Mouse (Mus musculus) inflammation-experienced regulatory T-cells, adult 6 months (primary cell): ENCODE data around the gene Zbtb34. TPM values are rescaled to one million over a fixed set of nuclear protein-coding genes. Genes with fewer than 3 reads are reported as not detected.

Experiments
- ATAC-seq: one replicate; pipeline ENCODE4 v1.8.0; 2017
- polyA plus RNA-seq, 3 experiments: library from polyadenylated mRNA; unstranded; fragments of 100-300 nt; shearing (Covaris generic); gene quantifications; one replicate each; pipeline ENCODE4 v1.2.1; 2017

Gene Zbtb34
- polyA plus RNA-seq, 3 experiments from 2014 or later = 0.72 to 1.0 (median 0.95) TPM

GRCm38 (mm10) chr2:33445741-33446140 is 14.6 kb upstream of the Zbtb34 start:
- no peak for ATAC-seq

- no peak for ATAC-seq
Measured at GRCm38 (mm10) chr2:33444862-33445261, 13.7 kb upstream of the Zbtb34 start.

- ATAC-seq = no peak
Measured at GRCm38 (mm10) chr2:33444358-33444757, 13.2 kb upstream of the Zbtb34 start.

DNA sequence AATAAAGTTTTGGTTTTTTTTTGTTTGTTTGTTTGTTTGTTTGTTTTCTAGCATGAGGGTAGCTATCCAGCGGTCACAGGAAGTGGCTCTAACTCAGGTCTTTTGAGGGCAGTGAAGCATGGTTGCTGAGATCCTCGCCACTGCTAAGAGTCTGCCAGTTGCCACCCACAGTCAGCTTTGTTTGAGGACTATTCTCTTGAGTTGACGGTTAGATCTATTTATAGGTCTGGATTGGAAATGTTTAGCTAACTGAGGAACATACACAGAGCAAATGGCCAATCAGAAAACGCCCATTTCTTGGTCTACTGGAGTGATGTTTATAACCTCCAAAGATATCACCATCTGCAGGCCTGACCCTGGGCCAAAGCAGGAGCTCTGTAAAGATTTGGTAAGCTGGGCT is 11.6 kb upstream of the Zbtb34 start:
- ATAC-seq = no peak

DNA sequence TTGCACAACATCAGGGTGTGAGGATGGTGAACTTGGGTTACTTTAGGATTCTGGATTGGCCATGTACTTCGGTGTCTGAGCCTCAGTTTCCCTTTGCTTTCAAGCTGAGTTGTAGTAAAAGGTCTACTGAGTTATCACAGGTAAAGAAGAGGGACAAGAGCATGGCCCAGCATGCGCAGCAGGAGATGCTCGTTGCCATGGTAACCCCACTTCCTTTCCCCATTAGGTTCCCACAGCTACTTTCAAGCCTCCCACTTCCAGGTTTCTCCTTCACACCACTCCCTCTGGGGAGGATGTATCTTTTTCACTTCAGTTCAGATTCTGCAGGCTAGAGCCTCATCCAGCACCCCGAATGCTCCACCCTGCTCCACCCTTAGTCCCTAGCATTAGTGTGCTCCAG is 9.8 kb upstream of the Zbtb34 start:
- peak; percentile 54 for ATAC-seq

- no peak for ATAC-seq
Measured at GRCm38 (mm10) chr2:33439980-33440670, 9.0 kb upstream of the Zbtb34 start.

- no peak for ATAC-seq
Measured at GRCm38 (mm10) chr2:33439471-33439881, 8.4 kb upstream of the Zbtb34 start.

GRCm38 (mm10) chr2:33438377-33438776 is 7.3 kb upstream of the Zbtb34 start:
- ATAC-seq = no peak

DNA sequence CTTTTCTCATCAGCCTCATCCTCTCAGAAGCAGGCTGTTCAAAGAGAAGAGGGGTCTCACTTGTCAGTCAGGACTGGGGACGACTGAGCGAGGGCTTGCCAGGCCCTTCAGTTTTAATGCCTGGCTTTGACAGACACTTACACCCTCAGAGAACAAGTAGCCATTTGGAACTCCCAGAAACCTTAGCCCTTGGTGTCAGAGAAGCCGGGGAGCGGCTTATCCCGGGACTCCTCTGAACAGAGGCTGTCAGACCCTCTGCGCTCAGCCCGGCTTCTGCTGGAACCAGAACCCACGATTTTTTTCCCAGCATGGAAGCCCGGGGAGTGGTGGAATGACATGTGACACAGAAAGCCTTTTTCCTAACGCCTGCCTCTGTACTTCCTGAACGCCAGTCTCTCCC is 6.1 kb upstream of the Zbtb34 start:
- no peak for ATAC-seq

DNA sequence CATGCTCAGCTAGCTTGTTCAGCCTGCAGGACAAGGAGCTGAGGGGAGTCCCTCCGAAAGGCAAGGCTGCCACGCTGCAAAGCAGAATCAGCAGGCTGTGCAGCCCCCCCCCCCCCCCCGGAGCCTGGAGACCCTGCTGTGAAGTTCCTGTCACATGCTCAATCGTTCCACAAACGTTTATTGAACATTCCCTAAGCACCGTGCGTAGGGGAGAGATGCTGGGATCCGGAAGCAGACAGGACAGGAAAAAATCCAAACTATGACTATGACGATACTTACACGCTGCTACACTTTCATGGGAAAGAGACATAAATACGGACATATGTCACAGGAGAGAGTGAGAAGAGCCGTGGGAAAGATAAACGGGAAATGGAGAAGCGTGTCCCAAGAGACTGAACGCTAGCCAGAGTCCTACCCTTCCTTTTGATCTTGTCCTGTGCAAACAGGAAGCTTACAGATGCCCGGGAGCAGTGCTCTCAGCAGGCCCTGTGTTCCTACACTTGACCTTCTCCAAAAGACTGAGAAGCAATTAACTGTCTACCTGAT is 5.0 kb upstream of the Zbtb34 start:
- ATAC-seq = no peak

DNA sequence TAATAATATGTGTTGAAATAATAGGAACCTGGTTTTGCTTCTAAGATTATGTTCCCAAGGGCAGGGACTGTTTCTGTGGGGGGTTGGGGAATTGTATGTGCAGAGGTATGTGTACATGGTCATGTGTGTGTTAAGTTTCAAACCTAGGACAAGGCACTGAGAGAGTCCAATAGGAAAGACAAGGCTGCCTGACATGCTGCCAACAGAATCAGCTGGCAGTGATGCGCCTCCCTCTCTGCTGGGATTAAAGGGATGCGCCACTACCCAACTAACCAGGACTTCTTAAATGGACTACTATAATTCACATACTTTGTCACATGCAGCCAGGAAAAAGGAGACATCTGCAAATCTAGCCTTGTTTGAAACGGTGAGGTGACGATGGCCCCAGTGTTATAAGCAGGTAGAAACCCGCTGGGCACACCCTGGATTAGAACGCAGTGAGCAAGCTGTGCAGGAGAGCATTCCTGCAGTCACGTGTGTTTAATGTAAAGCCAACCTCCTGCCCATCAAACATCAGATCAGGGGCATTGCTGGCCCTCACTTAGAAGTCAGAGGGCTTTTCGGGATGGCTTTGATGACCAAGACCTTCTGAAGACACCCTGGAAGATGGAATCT is 4.0 kb upstream of the Zbtb34 start:
- no peak for ATAC-seq

- ATAC-seq = no peak
Measured at GRCm38 (mm10) chr2:33432877-33433276, 1.8 kb upstream of the Zbtb34 start.

- no peak for ATAC-seq
Measured at GRCm38 (mm10) chr2:33430081-33430770, 898 bp downstream of the Zbtb34 start.

GRCm38 (mm10) chr2:33429339-33429738 is 1.8 kb downstream of the Zbtb34 start:
- ATAC-seq = no peak

DNA sequence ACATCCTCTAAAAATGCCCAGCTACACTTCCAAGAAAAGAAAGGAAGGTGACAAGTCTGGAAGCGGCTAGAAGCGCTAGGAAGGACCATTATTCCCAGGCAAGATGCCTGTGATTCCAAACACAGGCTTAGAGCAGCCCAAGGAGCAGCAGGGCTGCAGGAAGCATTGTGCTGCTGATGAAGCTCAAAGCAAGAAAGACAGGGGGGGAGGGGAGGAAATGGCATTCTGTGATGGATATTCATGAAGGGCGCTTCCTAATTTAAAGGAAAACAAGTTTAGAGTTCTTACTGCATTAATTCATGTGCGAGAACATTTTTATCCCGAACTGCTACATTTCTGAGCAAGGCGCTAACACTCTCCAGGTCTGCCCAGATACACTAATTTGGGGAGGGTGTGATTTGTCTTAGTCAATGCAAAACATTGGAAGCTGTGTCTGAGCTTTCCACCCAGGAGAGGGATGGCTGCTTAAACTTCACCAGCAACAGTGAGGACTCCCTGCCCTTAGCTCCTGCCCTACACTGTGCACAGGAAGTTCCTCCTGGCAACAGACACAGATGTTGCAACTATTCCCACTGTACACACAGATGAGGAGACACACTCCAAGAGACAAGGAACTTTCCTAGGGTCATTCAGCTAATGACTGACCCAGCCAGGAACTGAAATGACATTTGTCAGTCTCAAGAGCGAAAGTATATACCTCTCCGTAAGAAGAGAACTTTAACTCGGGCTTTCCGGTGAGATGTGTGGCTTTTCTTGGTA is 4.3 kb downstream of the Zbtb34 start:
- no peak for ATAC-seq

- no peak for ATAC-seq
Measured at GRCm38 (mm10) chr2:33417454-33417853, 13.7 kb downstream of the Zbtb34 start.

DNA sequence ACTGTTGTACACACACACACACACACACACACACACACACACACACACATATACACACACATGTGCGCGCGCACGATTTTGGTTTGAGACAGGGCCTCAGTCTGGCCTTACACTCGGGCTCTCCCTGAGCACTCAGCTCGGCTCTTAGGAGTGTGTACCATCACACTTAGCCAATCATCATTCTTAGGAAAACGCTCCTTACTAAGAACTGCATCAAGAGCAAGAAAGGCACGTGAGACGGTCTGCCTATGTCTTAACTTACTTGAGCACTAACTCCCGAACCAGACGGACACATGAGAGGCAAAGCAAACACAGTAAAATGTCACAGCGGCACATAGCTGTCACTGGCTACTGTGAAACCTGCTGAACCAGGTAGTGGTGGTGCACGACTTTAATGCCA is 17.1 kb downstream of the Zbtb34 start:
- no peak for ATAC-seq

DNA sequence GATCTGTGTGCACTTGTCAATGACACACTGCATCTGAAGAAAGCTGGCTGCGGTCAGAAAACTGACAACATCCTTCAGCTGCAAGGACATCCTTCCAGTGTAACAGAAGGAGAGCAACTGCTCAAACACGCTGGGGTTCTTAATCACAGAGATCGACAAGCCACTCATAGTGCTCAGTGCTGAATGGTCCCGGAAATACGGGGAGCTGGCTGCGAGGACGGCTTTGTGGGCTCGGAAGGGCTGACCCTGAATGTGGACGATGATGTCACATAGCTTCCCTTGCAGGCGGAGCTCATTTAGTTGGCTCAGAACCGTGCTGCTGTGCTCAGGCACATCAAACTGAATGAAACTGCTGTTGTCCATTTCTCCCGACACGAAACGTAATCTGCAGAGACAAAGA is 19.0 kb downstream of the Zbtb34 start:
- no peak for ATAC-seq

- ATAC-seq = no peak
Measured at GRCm38 (mm10) chr2:33403511-33404003, 27.6 kb downstream of the Zbtb34 start.

- ATAC-seq = no peak
Measured at GRCm38 (mm10) chr2:33402638-33403037, 28.5 kb downstream of the Zbtb34 start.

- no peak for ATAC-seq
Measured at GRCm38 (mm10) chr2:33402236-33402635, 28.9 kb downstream of the Zbtb34 start.

DNA sequence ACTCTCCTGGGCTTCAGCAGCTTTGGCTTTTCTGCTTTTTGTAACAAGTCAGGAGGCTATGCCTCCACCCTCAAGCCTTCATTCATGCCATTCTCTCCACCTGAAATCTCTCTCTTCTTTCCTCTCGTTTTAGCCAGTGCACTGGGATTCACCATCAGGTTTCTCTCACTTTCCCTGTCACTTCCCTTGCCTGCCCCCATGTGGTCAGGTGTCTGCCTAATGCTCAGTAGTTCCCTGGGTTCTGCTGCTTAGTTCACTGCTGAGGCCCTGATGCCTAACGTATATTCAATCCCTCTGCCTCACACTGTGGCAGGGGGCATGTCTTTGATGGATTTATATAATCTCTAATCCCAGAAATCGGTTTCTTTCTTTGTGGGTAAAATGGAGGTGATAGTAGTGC is 29.9 kb downstream of the Zbtb34 start:
- ATAC-seq = no peak

DNA sequence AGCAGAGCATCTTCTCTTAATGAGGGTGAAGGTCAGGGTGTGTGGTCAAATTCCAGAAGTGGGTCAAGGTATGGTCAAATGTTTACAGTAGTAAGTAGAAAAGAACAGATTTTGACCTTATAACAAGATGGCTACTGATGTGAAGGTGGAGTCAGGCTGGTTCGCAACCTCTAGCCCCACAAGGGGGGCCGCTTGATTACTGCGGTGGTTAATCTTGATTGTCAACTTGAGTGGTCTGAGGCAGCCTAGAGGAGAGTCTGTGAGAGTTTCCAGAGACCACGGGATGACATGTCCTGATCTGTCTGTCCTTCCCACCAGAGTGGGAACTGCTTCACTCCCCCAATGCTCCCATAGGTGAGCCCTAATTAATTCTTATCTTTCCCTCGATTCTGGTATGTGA is 30.6 kb downstream of the Zbtb34 start:
- no peak for ATAC-seq
